Mouse (Mus musculus) olfactory bulb, adult 2 months (tissue): ENCODE measurements around the gene Nfic. TPM values are rescaled to one million over a fixed set of nuclear protein-coding genes. Genes with fewer than 3 reads are reported as not detected.

Experiments
- H3K27ac ChIP-seq: fragments of 200-500 bp; 2 replicates; pipeline ENCODE4 v1.5.1; 2012; ENCODE audit warnings: low read depth, low read length; ENCODE audit not compliant: insufficient read depth
- H3K4me1 ChIP-seq: fragments of 200-500 bp; 2 replicates; pipeline ENCODE4 v1.6.1; 2012; ENCODE audit warnings: low read length; ENCODE audit not compliant: control insufficient read depth, insufficient read depth
- H3K4me3 ChIP-seq: fragments of 200-500 bp; 2 replicates; pipeline ENCODE4 v1.5.1; 2012; ENCODE audit warnings: mild to moderate bottlenecking, low read depth, low read length, moderate library complexity; ENCODE audit not compliant: insufficient read depth
- CTCF ChIP-seq: fragments of 200-500 bp; IDR thresholded peaks from 2 replicates; pipeline ENCODE4 v1.5.1; 2012; ENCODE audit warnings: low read depth, mild to moderate bottlenecking, low read length, moderate library complexity; ENCODE audit not compliant: insufficient read depth
- POLR2A ChIP-seq: fragments of 200-500 bp; IDR thresholded peaks from 2 replicates; pipeline ENCODE4 v1.6.1; 2012; ENCODE audit warnings: mild to moderate bottlenecking, low read depth, low read length, moderate library complexity; ENCODE audit not compliant: insufficient read depth
- WGBS: fragments of 180-500 bp; shearing (Covaris S2); methylation state at CpG from one replicate; pipeline ENCODE4 v1.1.7; 2018; 5-methylcytosine and 5-hydroxymethylcytosine counted together
- polyA plus RNA-seq: library from polyadenylated mRNA; stranded (reverse); fragments of >200 nt; gene quantifications from 2 replicates; pipeline ENCODE4 v1.2.4, GENCODE M21; 2012; ENCODE audit warnings: low replicate concordance; ENCODE audit not compliant: missing spikeins, insufficient read depth, insufficient read length

Nfic gene
- polyA plus RNA-seq, 1 experiment, result not detected

GRCm38 (mm10) chr10:81464405-81465264 lies 9.2 kb upstream of the Nfic start:
- TF ChIP-seq CTCF (no peak), POLR2A (no peak)
- 21% methylated on average over 33 of the region's 33 CpGs for WGBS
- no peak overlapping the region for H3K27ac ChIP-seq
- no peak overlapping the region for H3K4me3 ChIP-seq
- peaks cover 44% of the 10 kb centered on the region for H3K4me1 ChIP-seq

- WGBS, result 76% methylated on average over 4 of the region's 4 CpGs
- Histone ChIP-seq H3K4me1 (peaks cover 35% of the 10 kb centered on the region), H3K4me3 (no peak overlapping the region), H3K27ac (no peak overlapping the region)
- TF ChIP-seq CTCF (no peak), POLR2A (no peak)
Measured at GRCm38 (mm10) chr10:81463531-81463930, 8.1 kb upstream of the Nfic start.

- WGBS, result 79% methylated on average over 7 of the region's 7 CpGs
- Histone ChIP-seq H3K27ac (no peak overlapping the region), H3K4me3 (no peak overlapping the region), H3K4me1 (peaks cover 31% of the 10 kb centered on the region)
- no peak for TF ChIP-seq CTCF
- no peak for TF ChIP-seq POLR2A
Measured at GRCm38 (mm10) chr10:81462917-81463316, 7.5 kb upstream of the Nfic start.

DNA sequence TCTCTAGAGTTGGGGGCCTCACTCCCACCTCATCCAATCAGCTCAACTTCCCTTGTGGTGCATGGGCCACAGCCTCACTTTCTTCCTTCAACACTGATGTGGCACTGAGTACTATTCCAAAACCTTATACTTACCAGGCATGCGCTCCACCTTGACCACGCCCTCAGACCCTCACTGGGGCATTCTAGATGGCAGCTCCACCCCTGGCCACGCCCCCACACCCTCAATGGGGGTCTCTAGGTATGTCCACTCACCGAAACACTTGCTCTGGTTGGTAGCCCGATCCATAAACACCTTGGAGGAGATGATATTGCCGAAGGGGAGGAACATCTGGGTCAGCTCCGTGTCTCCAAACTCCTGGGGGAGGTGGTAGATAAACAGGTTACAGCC lies 7.0 kb upstream of the Nfic start:
- TF ChIP-seq POLR2A, result no peak
- TF ChIP-seq CTCF, result no peak
- H3K4me3 ChIP-seq, result no peak overlapping the region
- 42% methylated on average over 7 of the region's 7 CpGs for WGBS
- H3K27ac ChIP-seq, result no peak overlapping the region
- H3K4me1 ChIP-seq, result peaks cover 31% of the 10 kb centered on the region

DNA sequence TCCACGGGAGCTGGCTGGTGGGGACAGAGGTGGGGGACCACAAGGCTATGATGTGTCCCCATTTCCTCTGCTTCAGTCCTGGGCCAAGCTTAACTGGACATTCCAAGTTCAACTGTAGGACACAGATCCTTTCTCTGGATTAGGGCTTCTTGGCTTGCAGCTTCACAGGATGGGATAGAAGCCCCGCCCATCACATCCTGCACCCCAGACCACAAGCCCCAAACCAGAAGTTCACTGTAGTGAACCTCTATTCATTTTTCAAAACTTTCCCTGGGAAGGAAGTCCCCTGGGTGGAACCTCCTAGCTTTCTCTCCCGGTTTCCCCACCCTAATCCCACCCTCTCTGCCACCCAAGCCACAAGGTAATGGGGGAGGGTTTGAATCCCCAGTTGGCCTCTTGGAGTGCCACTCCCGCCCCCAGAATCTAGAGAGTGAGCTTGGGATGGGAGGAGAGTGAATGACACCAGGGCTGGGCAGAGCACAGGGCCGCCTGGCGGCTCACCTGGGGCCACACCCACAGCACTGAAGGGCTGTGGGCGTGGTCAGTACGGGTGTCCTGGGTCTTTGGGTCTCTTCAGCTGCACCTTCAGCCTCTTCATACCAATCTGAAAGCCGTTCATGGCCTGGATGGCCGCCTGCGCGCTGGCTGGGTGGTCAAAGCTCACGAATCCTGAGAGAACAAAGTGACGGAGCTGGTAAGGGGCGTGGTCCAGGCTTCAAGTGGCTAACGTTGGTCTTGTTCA lies 6.4 kb upstream of the Nfic start:
- Histone ChIP-seq H3K4me3 (no peak overlapping the region), H3K27ac (no peak overlapping the region), H3K4me1 (peaks cover 36% of the 10 kb centered on the region)
- TF ChIP-seq CTCF (no peak), POLR2A (no peak)
- 22% methylated on average over 16 of the region's 16 CpGs for WGBS

GRCm38 (mm10) chr10:81460951-81461350 lies 5.5 kb upstream of the Nfic start:
- 50% methylated on average over 11 of the region's 11 CpGs for WGBS
- no peak for TF ChIP-seq POLR2A
- no peak for TF ChIP-seq CTCF
- H3K4me1 ChIP-seq, result peaks cover 39% of the 10 kb centered on the region
- H3K4me3 ChIP-seq, result no peak overlapping the region
- H3K27ac ChIP-seq, result no peak overlapping the region

- Histone ChIP-seq H3K27ac (no peak overlapping the region), H3K4me1 (peaks cover 41% of the 10 kb centered on the region), H3K4me3 (no peak overlapping the region)
- WGBS, result 40% methylated on average over 20 of the region's 20 CpGs
- TF ChIP-seq POLR2A (no peak), CTCF (no peak)
Measured at GRCm38 (mm10) chr10:81460471-81460870, 5.0 kb upstream of the Nfic start.

GRCm38 (mm10) chr10:81459399-81459798 lies 4.0 kb upstream of the Nfic start:
- WGBS, result 69% methylated on average over 21 of the region's 21 CpGs
- TF ChIP-seq POLR2A (no peak), CTCF (no peak)
- H3K27ac ChIP-seq, result no peak overlapping the region

DNA sequence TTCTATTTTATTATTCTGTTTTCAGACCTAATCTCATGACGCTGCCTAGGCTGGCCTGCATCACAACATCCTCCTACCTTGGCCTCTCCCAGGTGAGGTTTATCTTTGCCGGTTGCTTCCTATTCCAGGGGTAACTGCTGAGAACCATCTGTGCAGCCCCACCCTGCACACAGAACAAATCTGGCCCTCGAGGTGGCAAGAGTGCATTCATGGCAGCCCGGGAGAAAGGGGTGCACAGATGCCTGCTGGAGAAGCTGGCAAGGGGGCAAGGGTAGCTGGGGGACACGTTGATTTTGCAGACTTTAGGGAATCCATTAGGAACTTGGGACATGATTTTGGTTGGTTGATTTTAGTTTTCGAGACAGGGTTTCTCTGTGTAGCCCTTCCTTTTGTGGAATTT lies 2.8 kb upstream of the Nfic start:
- peaks cover 31% of the 10 kb centered on the region for H3K4me1 ChIP-seq
- no peak overlapping the region for H3K4me3 ChIP-seq
- no peak overlapping the region for H3K27ac ChIP-seq
- WGBS, result 71% methylated on average over 6 of the region's 6 CpGs
- TF ChIP-seq POLR2A, result no peak
- no peak for TF ChIP-seq CTCF

More at GRCm38 (mm10) chr10:81459399-81459798, 4.0 kb upstream of the Nfic start:
- peaks cover 34% of the 10 kb centered on the region for H3K4me1 ChIP-seq
- no peak overlapping the region for H3K4me3 ChIP-seq
